Mouse (Mus musculus) telencephalon, adult 2 months (tissue): Measurements from ENCODE around the gene Sez6l.
A peak's percentile ranks its signal among the peaks of the same experiment; 100 is the strongest.

Experiments
- DNase-seq: peaks from one replicate; pipeline ENCODE4 v3.0.0-alpha.2; 2011; ENCODE audit warnings: low read depth, low spot score

Sez6l gene

GRCm38 (mm10) chr5:112389352-112389751, 187.6 kb downstream of the Sez6l start:
- DNase-seq, result no peak

DNA sequence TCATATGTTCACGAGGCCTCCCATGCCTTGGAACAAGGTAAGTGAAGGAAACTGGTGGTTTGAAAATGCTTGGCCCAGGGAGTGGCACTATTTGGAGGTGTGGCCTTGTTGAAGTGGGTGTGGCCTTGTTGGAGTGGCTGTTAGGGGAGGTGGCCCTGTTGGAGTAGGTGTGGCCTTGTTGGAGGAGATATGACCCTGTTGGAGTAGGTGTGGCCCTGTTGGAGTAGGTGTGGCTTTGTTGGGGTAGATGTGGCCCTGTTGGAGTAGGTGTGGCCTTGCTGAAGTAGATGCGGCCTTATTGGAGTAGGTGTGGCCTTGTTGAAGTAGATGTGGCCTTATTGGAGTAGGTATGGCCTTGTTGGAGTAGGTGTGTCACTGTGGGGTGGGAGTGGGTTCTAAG, 191.0 kb downstream of the Sez6l start:
- DNase-seq, result no peak

GRCm38 (mm10) chr5:112384805-112385472, 192.0 kb downstream of the Sez6l start:
- no peak for DNase-seq

DNA sequence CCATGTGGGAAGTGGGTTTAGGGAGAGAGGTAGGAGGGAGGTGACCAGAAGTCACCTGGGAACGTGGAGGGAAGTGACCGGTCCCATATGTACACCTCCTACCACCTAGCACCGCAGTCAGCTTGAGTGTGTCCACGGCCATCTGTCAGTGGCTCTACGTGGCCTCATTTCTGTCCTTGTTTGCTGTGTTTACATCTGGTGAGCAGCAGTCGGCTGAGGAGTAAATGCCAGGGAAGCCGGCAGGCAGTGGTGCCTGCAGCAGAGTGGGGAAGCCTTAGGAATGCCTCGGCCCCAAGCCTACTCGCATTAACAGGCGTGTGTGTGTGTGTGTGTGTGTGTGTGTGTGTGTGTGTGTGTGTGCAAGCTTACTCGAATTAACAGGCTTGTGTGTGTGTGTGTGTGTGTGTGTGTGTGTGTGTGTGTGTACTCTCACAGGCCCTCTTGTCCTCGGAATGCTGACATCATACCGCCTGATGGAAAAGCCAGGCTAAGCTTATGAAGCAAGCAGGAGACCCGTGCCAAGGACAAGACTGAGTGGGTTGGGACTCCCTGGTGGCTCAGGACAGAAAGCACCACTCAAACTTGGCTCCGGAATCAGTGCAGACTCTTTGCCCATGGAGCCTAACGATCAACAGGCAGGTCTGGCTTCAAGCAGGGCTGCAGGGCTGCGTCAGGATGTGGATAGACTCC, 194.2 kb downstream of the Sez6l start:
- DNase-seq, result no peak

GRCm38 (mm10) chr5:112382042-112382441, 194.9 kb downstream of the Sez6l start:
- DNase-seq, result no peak

DNA sequence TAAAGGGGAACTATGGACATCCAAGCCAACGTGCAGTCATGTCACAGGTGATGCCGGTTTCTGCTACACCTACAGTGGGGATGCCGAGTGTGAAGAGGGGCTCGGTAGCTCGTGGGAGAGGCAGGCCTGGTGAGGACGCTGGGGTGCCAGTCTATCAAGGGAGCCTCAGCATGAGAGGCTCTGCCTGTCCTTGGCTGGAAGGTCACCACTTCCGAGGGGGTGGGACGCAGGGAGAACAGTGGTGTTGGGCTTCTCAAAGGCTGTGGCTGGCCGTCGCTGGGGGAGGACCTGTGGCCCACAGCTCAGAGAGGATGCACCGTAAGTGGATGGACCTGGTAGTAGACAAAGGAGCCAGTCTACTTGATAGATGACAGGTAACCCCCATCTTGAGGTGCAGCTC, 195.8 kb downstream of the Sez6l start:
- DNase-seq, result no peak

GRCm38 (mm10) chr5:112378716-112379115, 198.3 kb downstream of the Sez6l start:
- no peak for DNase-seq

DNA sequence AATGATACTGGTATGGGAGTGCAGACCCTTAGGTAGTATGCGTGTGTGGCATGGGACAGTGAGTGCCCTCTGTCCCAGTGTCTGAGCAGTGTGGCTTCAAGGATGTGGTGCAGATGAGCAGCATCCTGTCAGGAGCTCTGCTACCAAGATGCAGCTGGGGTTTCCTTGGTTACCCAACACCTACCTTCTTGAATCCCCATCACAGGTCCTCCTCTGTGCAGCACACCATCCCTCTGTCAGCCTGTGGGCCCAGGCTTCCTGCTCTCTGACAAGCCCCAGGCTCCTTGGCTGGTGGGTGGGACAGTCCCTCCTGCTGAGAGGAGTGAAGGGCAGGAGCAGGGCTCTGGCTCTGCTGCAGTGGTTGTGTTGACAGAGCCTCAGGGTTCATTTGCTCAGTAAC, 199.6 kb downstream of the Sez6l start:
- no peak for DNase-seq

DNA sequence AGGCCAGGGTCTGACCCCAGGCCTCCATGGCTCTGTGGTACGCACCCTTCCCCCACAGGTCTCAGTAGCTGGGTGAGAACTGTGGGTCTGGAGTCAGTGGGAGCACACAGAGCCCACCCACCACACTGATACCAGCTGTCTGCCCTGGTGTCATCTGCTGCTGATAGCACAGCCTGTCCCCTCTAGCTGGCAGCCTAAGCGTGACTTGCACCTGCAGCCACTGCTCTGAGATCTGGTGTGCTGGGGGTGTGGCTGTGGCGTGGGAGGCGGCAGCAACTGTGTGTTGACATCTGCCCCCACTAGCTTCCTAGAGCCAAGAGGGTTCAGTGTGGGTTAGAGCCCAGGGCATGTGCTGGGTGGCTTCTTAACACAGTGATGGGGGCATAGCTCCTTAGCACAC, 200.9 kb downstream of the Sez6l start:
- no peak for DNase-seq

DNA sequence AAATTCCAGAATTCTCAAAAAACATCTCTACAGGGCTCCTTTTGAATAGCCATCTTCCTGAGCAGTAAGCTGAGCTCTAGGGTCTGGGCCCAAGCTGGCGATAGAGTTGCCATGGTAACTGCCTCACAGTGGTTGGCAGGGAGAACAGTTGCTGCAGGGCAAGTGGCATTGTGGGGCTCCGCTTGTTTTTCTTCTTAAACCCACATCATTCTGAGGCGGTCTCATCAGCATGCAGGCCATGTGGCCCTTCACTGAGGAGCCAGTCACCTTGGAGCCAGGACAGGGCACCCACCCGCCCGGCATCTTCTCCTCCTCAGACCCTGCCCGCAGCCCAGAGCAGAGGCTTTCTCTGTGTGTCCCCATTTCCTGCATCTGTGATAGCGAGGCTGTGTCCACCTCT, 205.1 kb downstream of the Sez6l start:
- DNase-seq, result peak; percentile 81

GRCm38 (mm10) chr5:112370236-112370813, 206.7 kb downstream of the Sez6l start:
- DNase-seq, result no peak

DNA sequence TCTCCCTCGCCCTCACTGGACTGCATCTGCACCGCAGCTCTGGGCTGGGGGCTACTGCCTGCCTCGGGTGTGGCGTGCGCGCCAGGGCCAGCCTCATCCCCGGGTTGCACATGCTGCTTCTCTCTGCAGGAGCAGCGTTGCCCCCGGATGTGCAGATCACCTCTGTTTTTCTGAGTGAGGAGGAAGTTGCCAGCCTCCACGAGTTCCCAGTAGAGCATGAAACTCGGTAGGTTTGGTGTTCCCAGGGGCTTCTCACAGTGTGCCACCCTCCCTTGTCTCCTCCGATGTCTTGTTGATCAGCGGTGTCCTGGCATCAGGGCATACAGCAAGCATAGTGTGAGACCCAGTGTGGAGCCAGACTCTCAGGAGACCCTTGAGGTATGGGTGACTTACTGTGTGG, 207.7 kb downstream of the Sez6l start:
- no peak for DNase-seq
